Mouse (Mus musculus): Measurements from ENCODE around the gene Kcna6. TPM values are rescaled to one million over a fixed set of nuclear protein-coding genes. Genes with fewer than 3 reads are reported as not detected.

Kcna6 gene
- polyA plus RNA-seq (2012; rRNA removed; ENCODE audit: low replicate concordance), result 1.0 and 1.1 TPM in 2 replicates

DNA sequence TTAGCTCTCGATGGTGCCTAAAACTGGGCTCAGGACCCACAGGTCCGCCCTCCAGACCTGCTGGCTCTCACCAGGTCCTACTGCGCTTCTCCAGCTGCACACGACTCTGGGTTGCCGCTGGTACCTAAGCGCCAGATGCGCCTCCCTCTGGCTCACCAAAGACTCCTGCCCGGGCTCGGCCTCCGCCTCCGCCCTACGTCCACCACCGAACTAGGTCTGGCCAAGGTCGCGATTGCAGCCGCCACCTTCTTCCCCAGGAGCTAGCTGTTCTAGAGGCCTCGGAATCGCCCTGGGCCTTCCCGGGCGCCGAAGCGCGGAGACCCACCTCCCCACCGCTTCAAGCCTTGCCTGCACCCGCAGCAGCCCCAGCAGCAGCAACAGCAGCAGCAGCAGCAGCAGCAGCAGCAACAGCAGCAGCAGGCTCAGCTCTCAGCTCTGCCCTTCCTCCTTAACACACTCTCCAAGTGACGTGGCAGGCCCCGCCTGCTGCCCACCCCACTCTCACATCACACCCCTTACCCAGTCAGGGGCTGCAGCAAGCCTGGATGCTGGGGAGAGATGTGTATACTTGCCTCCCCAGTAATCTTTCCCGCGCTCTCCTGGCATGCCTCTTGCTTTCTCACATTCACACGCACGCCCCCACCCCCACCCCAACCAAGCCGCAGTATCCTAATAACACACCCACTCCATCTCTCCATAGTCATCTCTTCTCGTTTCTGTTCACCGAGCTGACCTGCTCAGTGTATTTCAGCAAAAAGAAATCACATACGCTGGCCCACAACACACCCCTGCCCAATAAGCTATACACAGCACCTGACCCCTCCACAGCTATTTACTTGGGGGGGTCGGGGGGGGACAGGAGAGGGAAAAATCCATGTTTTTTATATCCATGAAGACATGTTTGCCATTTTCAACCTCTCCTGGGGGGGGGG, at the start of gene Kcna6:
TSS of gene Kcna6 (minus strand) at position 464 of the 932 bp plus-strand sequence.

Other genes with a start within 250 kb of the Kcna6 start
- gene Kcna5, start 205.3 kb downstream of the Kcna6 start, polyA plus RNA-seq (2012; rRNA removed; ENCODE audit: low replicate concordance), result 6.7 and 7.3 TPM in 2 replicates
- gene Kcna1, start 94.3 kb downstream of the Kcna6 start, polyA plus RNA-seq (2012; rRNA removed; ENCODE audit: low replicate concordance), result 1.1 and 1.8 TPM in 2 replicates
- gene Ndufa9, start 108.5 kb upstream of the Kcna6 start, polyA plus RNA-seq (2012; rRNA removed; ENCODE audit: low replicate concordance), result 78.2 and 211 TPM in 2 replicates
- gene Akap3, start 112.4 kb upstream of the Kcna6 start, polyA plus RNA-seq (2012; rRNA removed; ENCODE audit: low replicate concordance), result not detected in 2 replicates
- gene Dyrk4, start 181.2 kb upstream of the Kcna6 start, polyA plus RNA-seq (2012; rRNA removed; ENCODE audit: low replicate concordance), result 0.07 and 0.12 TPM in 2 replicates
- gene Rad51ap1, start 198.9 kb upstream of the Kcna6 start, polyA plus RNA-seq (2012; rRNA removed; ENCODE audit: low replicate concordance), result 1.5 and 2.5 TPM in 2 replicates
- gene D6Wsu163e, start 199.3 kb upstream of the Kcna6 start, polyA plus RNA-seq (2012; rRNA removed; ENCODE audit: low replicate concordance), result 1.9 and 6.5 TPM in 2 replicates